ENCODE assay signal across 24 mouse cellular contexts in genomic region chr5:56440423-56440822, GRCm38 (mm10).
DNase-seq lines count a peak whose midpoint lies in the region; ATAC-seq lines count a peak whose summit lies in the region.
"Had no signal": no experiment of that assay in that cellular context is flagged by ENCODE, and none has a peak within 500 bp of the region (broad histone marks: within the 10 kb centered on the region; RNA-seq: fewer than 3 reads in every experiment).

No protein-coding gene starts in this region.

- peak; percentile 62; the same call in 1 of the 2 replicates for ATAC-seq in forebrain, embryonic 13.5 days
- no peak for ATAC-seq in forebrain, embryonic 15.5 days (replicated peaks)
- ATAC-seq: forebrain, embryonic 16.5 days; inflammation-experienced regulatory T-cells, adult 6 months had no signal

- H3K4me3 ChIP-seq in forebrain, embryonic 13.5 days: no peak overlapping the region
- H3K4me3 ChIP-seq in forebrain, embryonic 15.5 days: no peak overlapping the region
- H3K4me3 ChIP-seq: heart, embryonic 10.5 days; hindbrain, embryonic 10.5 days; limb, embryonic 15.5 days; lung, embryonic 15.5 days; stomach, embryonic 15.5 days had no signal

- no peaks in the 10 kb centered on the region for H3K9me3 ChIP-seq in forebrain, embryonic 13.5 days (replicated peaks)
- no peaks in the 10 kb centered on the region for H3K9me3 ChIP-seq in forebrain, embryonic 15.5 days
- H3K9me3 ChIP-seq: heart, embryonic 10.5 days; hindbrain, embryonic 10.5 days; limb, embryonic 15.5 days; lung, embryonic 15.5 days; stomach, embryonic 15.5 days had no signal

- DNase-seq in layer of hippocampus, adult 11-12 months (ENCODE audit: low spot score): peak; percentile 3
- no peak for DNase-seq in layer of hippocampus, postnatal 25 days (ENCODE audit: extremely low spot score in 1 of 2, low spot score in 1 of 2)
- peak; percentile 1 for DNase-seq in retina, postnatal 1 day
- no peak for DNase-seq in retina, embryonic 14.5 days (ENCODE audit: low spot score)
- DNase-seq in ovary, adult 18-20 months (ENCODE audit: low spot score): no peak
- DNase-seq: adrenal gland, adult 8-10 months; cerebellum, adult 2 months; gastrocnemius, postnatal 10 days; kidney, adult 8-10 months; kidney, postnatal 25 days; lung, postnatal 4 days; right cerebral cortex, adult 18-20 months; right cerebral cortex, postnatal 4 days; thymus, postnatal 25 days had no signal

- 62% methylated on average over 2 of the region's 2 CpGs for WGBS in forebrain, embryonic 13.5 days
- WGBS in forebrain, embryonic 15.5 days: 65% methylated on average over 2 of the region's 2 CpGs

- H3K4me1 ChIP-seq in forebrain, embryonic 13.5 days: no peaks in the 10 kb centered on the region
- H3K4me1 ChIP-seq in forebrain, embryonic 15.5 days: no peaks in the 10 kb centered on the region
- H3K4me1 ChIP-seq: heart, embryonic 10.5 days; hindbrain, embryonic 10.5 days; limb, embryonic 15.5 days; lung, embryonic 15.5 days; stomach, embryonic 15.5 days had no signal

- no peak overlapping the region for H3K27ac ChIP-seq in forebrain, embryonic 13.5 days
- no peak overlapping the region for H3K27ac ChIP-seq in forebrain, embryonic 15.5 days (replicated peaks)
- H3K27ac ChIP-seq: heart, embryonic 10.5 days; hindbrain, embryonic 10.5 days; limb, embryonic 15.5 days; liver, embryonic 14.5 days; lung, embryonic 15.5 days; stomach, embryonic 15.5 days had no signal

- no peaks in the 10 kb centered on the region for H3K36me3 ChIP-seq in forebrain, embryonic 13.5 days (ENCODE audit: poor library complexity, severe bottlenecking)
- H3K36me3 ChIP-seq in forebrain, embryonic 15.5 days: no peaks in the 10 kb centered on the region
- H3K36me3 ChIP-seq: heart, embryonic 10.5 days; hindbrain, embryonic 10.5 days; limb, embryonic 15.5 days; lung, embryonic 15.5 days; stomach, embryonic 15.5 days had no signal

- H3K9ac ChIP-seq in forebrain, embryonic 13.5 days: no peak overlapping the region
- H3K9ac ChIP-seq in forebrain, embryonic 15.5 days (replicated peaks): no peak overlapping the region
- H3K9ac ChIP-seq: limb, embryonic 15.5 days; liver, embryonic 14.5 days; lung, embryonic 15.5 days; stomach, embryonic 15.5 days had no signal

- no peaks in the 10 kb centered on the region for H3K27me3 ChIP-seq in forebrain, embryonic 13.5 days
- H3K27me3 ChIP-seq in forebrain, embryonic 15.5 days: no peaks in the 10 kb centered on the region
- H3K27me3 ChIP-seq: limb, embryonic 15.5 days; lung, embryonic 15.5 days; stomach, embryonic 15.5 days had no signal

- H3K4me2 ChIP-seq in forebrain, embryonic 13.5 days: no peak overlapping the region
- no peak overlapping the region for H3K4me2 ChIP-seq in forebrain, embryonic 15.5 days (replicated peaks)
- H3K4me2 ChIP-seq: limb, embryonic 15.5 days; lung, embryonic 15.5 days; stomach, embryonic 15.5 days had no signal

Comparison
In these comparisons a context has a peak if more than half of its experiments do, and no peak if none do; other contexts are left out.
1. DNase-seq: peak in layer of hippocampus, adult 11-12 months (single experiment) and retina, postnatal 1 day (single experiment); none in layer of hippocampus, postnatal 25 days (0 of 2), retina, embryonic 14.5 days (single experiment) and ovary, adult 18-20 months (single experiment).